Mouse (Mus musculus): ENCODE results near the gene Kat14. TPM values are rescaled to one million over a fixed set of nuclear protein-coding genes. Genes with fewer than 3 reads are reported as not detected.

Kat14 gene
- total and polyA plus RNA-seq, 3 experiments: 25.9 to 52.9 TPM; not detected in 1

- Histone ChIP-seq H3K4me1 (ENCODE audit: control insufficient read depth in 1 of 2, insufficient read depth in 2 of 2, low read length in 2 of 2) (no peaks in the 10 kb centered on the region), H3K27me3 (ENCODE audit: control insufficient read depth in 1 of 2, insufficient read depth in 2 of 2, low read length in 2 of 2) (peaks cover 0 to 3% of the 10 kb centered on the region in 2 experiments; a peak in 1 of 4 replicates), H3K27ac (ENCODE audit: control insufficient read depth, low read depth, low read length) (no peak overlapping the region), H3K9ac (ENCODE audit: control insufficient read depth, low read depth, low read length, poor library complexity, severe bottlenecking) (no peak overlapping the region), H3K79me2 (ENCODE audit: control insufficient read depth, insufficient read depth, low read length, poor library complexity) (no peaks in the 10 kb centered on the region), H3K9me3 (replicated peaks; ENCODE audit: insufficient read depth, low read length) (no peaks in the 10 kb centered on the region), H3K4me3 (ENCODE audit: control insufficient read depth in 1 of 2, insufficient read depth in 1 of 2, low read depth in 2 of 2, low read length in 2 of 2) (no peak overlapping the region), H3K36me3 (ENCODE audit: control insufficient read depth in 1 of 2, insufficient read depth in 2 of 2, low read length in 2 of 2) (no peaks in the 10 kb centered on the region)
- DNase-seq (ENCODE audit: low read depth, low spot score): no peak
- TF ChIP-seq CHD2 (IDR thresholded peaks at IDR 0.05; ENCODE audit: low read length) (no peak), MEF2A (IDR thresholded peaks at IDR 0.05; ENCODE audit: extremely low read depth, insufficient replicate concordance, low read depth, low read length, poor library complexity, severe bottlenecking) (no peak), USF2 (IDR thresholded peaks at IDR 0.05; ENCODE audit: borderline replicate concordance in 1 of 2, insufficient read depth in 1 of 2, low read depth in 1 of 2, low read length in 2 of 2) (no peak), HCFC1 (IDR thresholded peaks at IDR 0.05; ENCODE audit: low read depth, low read length) (no peak), CHD1 (IDR thresholded peaks at IDR 0.05; ENCODE audit: low read depth, low read length) (no peak), SIN3A (IDR thresholded peaks at IDR 0.05; ENCODE audit: low read length) (no peak), ETS1 (IDR thresholded peaks at IDR 0.05; ENCODE audit: low read depth, low read length) (no peak), USF1 (IDR thresholded peaks at IDR 0.05; ENCODE audit: low read depth, low read length) (no peak), POLR2AphosphoS2 (IDR thresholded peaks at IDR 0.05; ENCODE audit: low read length) (no peak), MYB (IDR thresholded peaks at IDR 0.05; ENCODE audit: low read depth, low read length) (no peak), TCF12 (IDR thresholded peaks at IDR 0.05; ENCODE audit: low read depth, low read length) (no peak), ELF1 (IDR thresholded peaks at IDR 0.05; ENCODE audit: low read depth, low read length) (no peak)
Observed at GRCm38 (mm10) chr2:144343158-144343557, 25.6 kb upstream of the Kat14 start.

GRCm38 (mm10) chr2:144348525-144348924, 20.3 kb upstream of the Kat14 start:
- TF ChIP-seq SMC3 (IDR thresholded peaks at IDR 0.05; ENCODE audit: low read depth, low read length): peak; percentile 59
- TF ChIP-seq RAD21 (IDR thresholded peaks at IDR 0.05; ENCODE audit: low read depth, low read length): peak; percentile 56
- TF ChIP-seq CHD1 (IDR thresholded peaks at IDR 0.05; ENCODE audit: low read depth, low read length): no peak
- TF ChIP-seq ZC3H11A (IDR thresholded peaks at IDR 0.05; ENCODE audit: low read depth, low read length): peak; percentile 25; the same call in 1 of the 2 replicates
- peak; percentile 36 to 60 (median 56) for TF ChIP-seq CTCF (IDR thresholded peaks at IDR 0.05 in 2 of 3, conservative IDR thresholded peaks at IDR 0.05 in 1 of 3; ENCODE audit: control insufficient read depth in 1 of 3, insufficient read depth in 1 of 3, low read depth in 2 of 3, low read length in 3 of 3, poor library complexity in 1 of 3, severe bottlenecking in 1 of 3)
- TF ChIP-seq BHLHE40 (IDR thresholded peaks at IDR 0.05; ENCODE audit: borderline replicate concordance, low read depth, low read length): no peak
- DNase-seq (ENCODE audit: low read depth, low spot score): peak; percentile 61

More at GRCm38 (mm10) chr2:144348525-144348924, 20.3 kb upstream of the Kat14 start:
- Histone ChIP-seq H3K4me3 (ENCODE audit: control insufficient read depth in 1 of 2, insufficient read depth in 1 of 2, low read depth in 2 of 2, low read length in 2 of 2) (no peak overlapping the region), H3K27me3 (ENCODE audit: control insufficient read depth in 1 of 2, insufficient read depth in 2 of 2, low read length in 2 of 2) (peaks cover 5 to 10% of the 10 kb centered on the region in 2 experiments; a peak in 3 of 4 replicates), H3K4me1 (ENCODE audit: control insufficient read depth in 1 of 2, insufficient read depth in 2 of 2, low read length in 2 of 2) (no peaks in the 10 kb centered on the region), H3K79me2 (ENCODE audit: control insufficient read depth, insufficient read depth, low read length, poor library complexity) (no peaks in the 10 kb centered on the region), H3K36me3 (ENCODE audit: control insufficient read depth in 1 of 2, insufficient read depth in 2 of 2, low read length in 2 of 2) (no peaks in the 10 kb centered on the region), H3K27ac (ENCODE audit: control insufficient read depth, low read depth, low read length) (no peak overlapping the region), H3K9me3 (replicated peaks; ENCODE audit: insufficient read depth, low read length) (no peaks in the 10 kb centered on the region), H3K9ac (ENCODE audit: control insufficient read depth, low read depth, low read length, poor library complexity, severe bottlenecking) (no peak overlapping the region)
